Mouse (Mus musculus): ENCODE measurements around the gene 4930564D02Rik. TPM values are rescaled to one million over a fixed set of nuclear protein-coding genes. Genes with fewer than 3 reads are reported as not detected.

Gene 4930564D02Rik
- polyA plus RNA-seq, 1 experiment: not detected

GRCm38 (mm10) chr3:105061991-105062390 is 4.7 kb upstream of the 4930564D02Rik start:
- H3ac ChIP-seq (ENCODE audit: control insufficient read depth, insufficient read length): no peak overlapping the region
- H3K36me3 ChIP-seq (ENCODE audit: control insufficient read depth, insufficient read depth): no peaks in the 10 kb centered on the region
- H3K27me3 ChIP-seq (ENCODE audit: control insufficient read depth, insufficient read depth, insufficient read length): no peaks in the 10 kb centered on the region
- no peaks in the 10 kb centered on the region for H3K79me2 ChIP-seq (ENCODE audit: control insufficient read depth, insufficient read depth)
- H3K4me2 ChIP-seq (ENCODE audit: low read depth): no peak overlapping the region
- TF ChIP-seq TCF3 (IDR thresholded peaks at IDR 0.05; ENCODE audit: insufficient read length, low read depth) (no peak), MYOG (IDR thresholded peaks at IDR 0.05; ENCODE audit: control insufficient read depth in 1 of 3, insufficient read depth in 1 of 3, insufficient read length in 2 of 3, low read depth in 2 of 3) (no peak), MYOD1 (IDR thresholded peaks at IDR 0.05; ENCODE audit: control insufficient read depth in 1 of 3, insufficient read length in 2 of 3, low read depth in 2 of 3) (no peak), E2F4 (IDR thresholded peaks at IDR 0.05; ENCODE audit: insufficient read depth) (no peak), POLR2AphosphoS2 (IDR thresholded peaks at IDR 0.05; ENCODE audit: insufficient read length, low read depth) (no peak), USF1 (IDR thresholded peaks at IDR 0.05; ENCODE audit: low read depth) (no peak), SRF (IDR thresholded peaks at IDR 0.05; ENCODE audit: control insufficient read depth, insufficient read length, low read depth) (no peak), POLR2A (IDR thresholded peaks at IDR 0.05; ENCODE audit: insufficient read length, low read depth) (no peak), REST (IDR thresholded peaks at IDR 0.05; ENCODE audit: insufficient read depth, insufficient read length) (no peak), CEBPB (IDR thresholded peaks at IDR 0.05; ENCODE audit: insufficient read depth, poor library complexity, severe bottlenecking) (no peak), TCF12 (IDR thresholded peaks at IDR 0.05; ENCODE audit: insufficient read depth, poor library complexity, severe bottlenecking) (no peak), MAX (IDR thresholded peaks at IDR 0.05; ENCODE audit: low read depth) (no peak)
- no peak overlapping the region for H3K4me3 ChIP-seq

GRCm38 (mm10) chr3:105062676-105063075 is 4.0 kb upstream of the 4930564D02Rik start:
- TF ChIP-seq REST (IDR thresholded peaks at IDR 0.05; ENCODE audit: insufficient read depth, insufficient read length) (no peak), MYOD1 (IDR thresholded peaks at IDR 0.05; ENCODE audit: control insufficient read depth in 1 of 3, insufficient read length in 2 of 3, low read depth in 2 of 3) (no peak), POLR2AphosphoS2 (IDR thresholded peaks at IDR 0.05; ENCODE audit: insufficient read length, low read depth) (no peak)
- H3ac ChIP-seq (ENCODE audit: control insufficient read depth, insufficient read length): no peak overlapping the region
- H3K4me3 ChIP-seq: no peak overlapping the region
- no peaks in the 10 kb centered on the region for H3K27me3 ChIP-seq (ENCODE audit: control insufficient read depth, insufficient read depth, insufficient read length)
- H3K79me2 ChIP-seq (ENCODE audit: control insufficient read depth, insufficient read depth): no peaks in the 10 kb centered on the region
- H3K4me2 ChIP-seq (ENCODE audit: low read depth): no peak overlapping the region
- no peaks in the 10 kb centered on the region for H3K36me3 ChIP-seq (ENCODE audit: control insufficient read depth, insufficient read depth)

GRCm38 (mm10) chr3:105070553-105070952 is 3.9 kb downstream of the 4930564D02Rik start:
- Histone ChIP-seq H3K27me3 (ENCODE audit: control insufficient read depth, insufficient read depth, insufficient read length) (no peaks in the 10 kb centered on the region), H3K4me3 (no peak overlapping the region), H3K4me2 (ENCODE audit: low read depth) (no peak overlapping the region), H3K79me2 (ENCODE audit: control insufficient read depth, insufficient read depth) (no peaks in the 10 kb centered on the region), H3K36me3 (ENCODE audit: control insufficient read depth, insufficient read depth) (no peaks in the 10 kb centered on the region), H3ac (ENCODE audit: control insufficient read depth, insufficient read length) (no peak overlapping the region)
- TF ChIP-seq MAX (IDR thresholded peaks at IDR 0.05; ENCODE audit: low read depth) (no peak), POLR2A (IDR thresholded peaks at IDR 0.05; ENCODE audit: insufficient read length, low read depth) (no peak), TCF3 (IDR thresholded peaks at IDR 0.05; ENCODE audit: insufficient read length, low read depth) (no peak), MYOD1 (IDR thresholded peaks at IDR 0.05; ENCODE audit: control insufficient read depth in 1 of 3, insufficient read length in 2 of 3, low read depth in 2 of 3) (no peak), SRF (IDR thresholded peaks at IDR 0.05; ENCODE audit: control insufficient read depth, insufficient read length, low read depth) (no peak)

GRCm38 (mm10) chr3:105071251-105071650 is 4.6 kb downstream of the 4930564D02Rik start:
- Histone ChIP-seq H3ac (ENCODE audit: control insufficient read depth, insufficient read length) (no peak overlapping the region), H3K27me3 (ENCODE audit: control insufficient read depth, insufficient read depth, insufficient read length) (no peaks in the 10 kb centered on the region), H3K36me3 (ENCODE audit: control insufficient read depth, insufficient read depth) (no peaks in the 10 kb centered on the region), H3K4me2 (ENCODE audit: low read depth) (no peak overlapping the region), H3K79me2 (ENCODE audit: control insufficient read depth, insufficient read depth) (no peaks in the 10 kb centered on the region), H3K4me3 (no peak overlapping the region)
- TF ChIP-seq CEBPB (IDR thresholded peaks at IDR 0.05; ENCODE audit: insufficient read depth, poor library complexity, severe bottlenecking) (no peak), TCF3 (IDR thresholded peaks at IDR 0.05; ENCODE audit: insufficient read length, low read depth) (no peak), USF1 (IDR thresholded peaks at IDR 0.05; ENCODE audit: low read depth) (no peak), MYOG (IDR thresholded peaks at IDR 0.05; ENCODE audit: control insufficient read depth in 1 of 3, insufficient read depth in 1 of 3, insufficient read length in 2 of 3, low read depth in 2 of 3) (no peak), POLR2A (IDR thresholded peaks at IDR 0.05; ENCODE audit: insufficient read length, low read depth) (no peak), TCF12 (IDR thresholded peaks at IDR 0.05; ENCODE audit: insufficient read depth, poor library complexity, severe bottlenecking) (no peak), SRF (IDR thresholded peaks at IDR 0.05; ENCODE audit: control insufficient read depth, insufficient read length, low read depth) (no peak), POLR2AphosphoS2 (IDR thresholded peaks at IDR 0.05; ENCODE audit: insufficient read length, low read depth) (no peak), MAX (IDR thresholded peaks at IDR 0.05; ENCODE audit: low read depth) (no peak), MYOD1 (IDR thresholded peaks at IDR 0.05; ENCODE audit: control insufficient read depth in 1 of 3, insufficient read length in 2 of 3, low read depth in 2 of 3) (no peak), REST (IDR thresholded peaks at IDR 0.05; ENCODE audit: insufficient read depth, insufficient read length) (no peak)

GRCm38 (mm10) chr3:105072536-105072935 is 5.9 kb downstream of the 4930564D02Rik start:
- no peaks in the 10 kb centered on the region for H3K27me3 ChIP-seq (ENCODE audit: control insufficient read depth, insufficient read depth, insufficient read length)
- no peak overlapping the region for H3K4me2 ChIP-seq (ENCODE audit: low read depth)
- H3K79me2 ChIP-seq (ENCODE audit: control insufficient read depth, insufficient read depth): no peaks in the 10 kb centered on the region
- no peak for TF ChIP-seq TCF3 (IDR thresholded peaks at IDR 0.05; ENCODE audit: insufficient read length, low read depth)
- no peaks in the 10 kb centered on the region for H3K36me3 ChIP-seq (ENCODE audit: control insufficient read depth, insufficient read depth)
- no peak overlapping the region for H3K4me3 ChIP-seq
- H3ac ChIP-seq (ENCODE audit: control insufficient read depth, insufficient read length): no peak overlapping the region

Data from myocyte (in vitro differentiated cells).